Mouse (Mus musculus) limb, embryonic 13.5 days (tissue): ENCODE results near the gene Lamtor5. TPM values are rescaled to one million over a fixed set of nuclear protein-coding genes. Genes with fewer than 3 reads are reported as not detected.

ENCODE experiments used
- ATAC-seq: fragments of 200-750 bp; cut with Nextera tagmentation; 2 replicates; pipeline ENCODE4 v1.8.0; 2017; ENCODE audit warnings: low read depth, moderate number of reproducible peaks, moderate TSS enrichment; ENCODE audit not compliant: low FRiP score
- H3K27ac ChIP-seq: fragments of 300-500 bp; sonication (generic); 2 replicates; pipeline ENCODE4 v1.5.1; 2015; ENCODE audit warnings: inconsistent platforms, mild to moderate bottlenecking, moderate library complexity
- H3K27me3 ChIP-seq: fragments of 300-500 bp; sonication (generic); 2 replicates; pipeline ENCODE4 v1.6.1; 2015; ENCODE audit warnings: mild to moderate bottlenecking, inconsistent platforms
- H3K36me3 ChIP-seq: fragments of 300-500 bp; sonication (generic); 2 replicates; pipeline ENCODE4 v1.6.1; 2015; ENCODE audit warnings: inconsistent platforms, mild to moderate bottlenecking, moderate library complexity
- H3K4me1 ChIP-seq: fragments of 300-500 bp; sonication (generic); 2 replicates; pipeline ENCODE4 v1.6.1; 2015; ENCODE audit warnings: inconsistent platforms
- H3K4me2 ChIP-seq: fragments of 300-500 bp; sonication (generic); replicated peaks from 2 replicates; pipeline ENCODE4 v1.6.1; 2015; ENCODE audit warnings: inconsistent platforms, mild to moderate bottlenecking, moderate library complexity
- H3K4me3 ChIP-seq: fragments of 300-500 bp; sonication (generic); 2 replicates; pipeline ENCODE4 v1.5.1; 2015; ENCODE audit warnings: moderate library complexity, mild to moderate bottlenecking, inconsistent platforms
- H3K9ac ChIP-seq: fragments of 300-500 bp; sonication (generic); 2 replicates; pipeline ENCODE4 v1.6.1; 2015; ENCODE audit warnings: mild to moderate bottlenecking, inconsistent platforms
- H3K9me3 ChIP-seq: fragments of 300-500 bp; sonication (generic); 2 replicates; pipeline ENCODE4 v1.6.1; 2016; ENCODE audit warnings: inconsistent platforms
- WGBS: fragments of 180-500 bp; shearing (Covaris S2); methylation state at CpG from one replicate; pipeline ENCODE4 v1.1.7; 2015; 5-methylcytosine and 5-hydroxymethylcytosine counted together
- polyA plus RNA-seq: library from polyadenylated mRNA; unstranded; fragments of >200 nt; fragmentation: Nextera tagmentation; extraction: Ambion mirVana; gene quantifications from 2 replicates; pipeline ENCODE4 v1.2.1, GENCODE M21; 2015

Lamtor5 gene
- 184 and 190 TPM in 2 replicates for polyA plus RNA-seq

GRCm38 (mm10) chr3:107278479-107279269 is at the start of gene Lamtor5:
TSS of gene Lamtor5 (plus strand) at chr3:107278858.
- Histone ChIP-seq H3K27ac (no peak within 1 kb of the TSS), H3K4me3 (peak within 1 kb of the TSS; percentile 88), H3K4me2 (peak within 1 kb of the TSS; percentile 75), H3K9ac (peak within 1 kb of the TSS; percentile 83), H3K4me1 (peaks cover 10% of the 10 kb centered on the region), H3K27me3 (peaks cover 6% of the 10 kb centered on the region; the same call in 1 of the 2 replicates), H3K36me3 (peaks cover 20% of the 10 kb centered on the region), H3K9me3 (no peaks in the 10 kb centered on the region)
- ATAC-seq = peak; percentile 88
- 2% methylated on average over 43 of the region's 43 CpGs for WGBS

DNA sequence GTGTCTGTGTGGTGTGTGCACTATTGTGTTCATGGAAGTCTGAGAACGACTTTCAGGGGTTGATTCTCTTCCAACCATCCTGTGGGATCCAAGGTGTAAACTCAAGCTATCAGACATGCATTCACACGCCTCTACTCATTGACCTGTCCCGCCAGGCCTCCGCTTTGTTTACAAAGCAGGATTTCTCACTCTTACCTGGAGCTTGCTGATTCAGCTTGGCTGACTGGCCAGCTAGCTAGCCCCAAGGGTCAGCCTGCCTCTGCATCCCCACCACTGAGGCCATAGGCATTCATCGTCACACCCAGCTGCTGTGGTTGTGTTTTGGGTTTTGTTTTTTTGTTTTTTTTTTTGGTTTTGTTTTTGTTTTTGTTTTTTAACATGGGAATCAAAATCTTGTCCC is 49.4 kb upstream of the Lamtor5 start:
- Histone ChIP-seq H3K4me1 (0 out of 2 replicates have a peak, but pooled peaks cover 5% of the 10 kb centered on the region), H3K4me3 (no peak overlapping the region), H3K27ac (no peak overlapping the region), H3K36me3 (no peaks in the 10 kb centered on the region), H3K9ac (no peak overlapping the region), H3K9me3 (no peaks in the 10 kb centered on the region), H3K4me2 (no peak overlapping the region), H3K27me3 (no peaks in the 10 kb centered on the region; the same call in 1 of the 2 replicates)
- no peak for ATAC-seq
- 77% methylated on average over 5 of the region's 5 CpGs for WGBS

DNA sequence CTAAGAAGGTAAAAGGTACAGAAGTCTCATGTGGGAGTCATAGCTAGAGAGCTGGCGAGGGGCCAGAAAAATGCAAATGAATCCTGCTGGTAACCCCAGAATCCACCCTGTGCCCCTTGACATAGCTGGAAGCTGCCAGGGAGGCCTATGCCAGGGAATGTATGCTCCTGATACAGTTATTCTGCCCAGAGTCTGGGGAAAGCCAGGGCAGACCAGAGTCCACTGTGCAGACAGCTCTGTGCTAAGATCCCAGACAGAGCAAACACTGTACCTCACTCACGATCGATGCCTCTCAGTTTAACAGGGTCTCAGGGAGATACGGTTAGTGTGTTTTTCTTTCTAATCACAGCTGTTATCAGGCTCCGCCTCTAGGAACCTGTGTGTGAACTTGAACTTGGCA is 48.8 kb upstream of the Lamtor5 start:
- Histone ChIP-seq H3K4me1 (0 out of 2 replicates have a peak, but pooled peaks cover 5% of the 10 kb centered on the region), H3K36me3 (no peaks in the 10 kb centered on the region), H3K9ac (0 out of 2 replicates have a peak overlapping the region, but pooled peaks have one; percentile 13), H3K4me3 (no peak overlapping the region), H3K9me3 (no peaks in the 10 kb centered on the region), H3K27me3 (no peaks in the 10 kb centered on the region; the same call in 1 of the 2 replicates), H3K4me2 (no peak overlapping the region), H3K27ac (no peak overlapping the region)
- 66% methylated on average over 5 of the region's 5 CpGs for WGBS
- ATAC-seq = no peak

DNA sequence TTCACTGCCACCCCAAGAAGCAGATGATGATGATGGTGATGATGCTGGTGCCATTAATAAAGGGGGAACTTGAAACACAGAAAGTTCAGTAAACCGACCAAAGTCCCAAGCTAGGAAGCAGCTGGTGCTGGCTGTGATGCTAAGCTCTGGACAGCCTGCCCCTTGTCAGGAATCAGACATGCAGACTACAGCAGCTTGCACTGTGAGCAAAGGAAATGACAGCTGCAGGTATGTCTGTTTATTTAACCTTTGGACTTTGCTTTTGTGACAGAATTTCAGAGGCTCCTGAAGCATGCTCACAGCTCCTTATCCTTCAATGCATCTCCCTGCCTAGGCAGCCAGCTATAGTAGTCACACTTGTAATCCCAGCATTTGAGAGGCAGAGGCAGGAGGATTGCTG is 48.1 kb upstream of the Lamtor5 start, which contains the start of gene A630076J17Rik:
Gene A630076J17Rik, plus strand, starts transcription at position 88 of the 400 bp plus-strand sequence.
- Histone ChIP-seq H3K9me3 (no peaks in the 10 kb centered on the region), H3K27me3 (no peaks in the 10 kb centered on the region; the same call in 1 of the 2 replicates), H3K4me3 (no peak within 1 kb of the TSS), H3K36me3 (no peaks in the 10 kb centered on the region), H3K9ac (0 out of 2 replicates have a peak within 1 kb of the TSS, but pooled peaks have one; percentile 13), H3K4me2 (no peak within 1 kb of the TSS), H3K4me1 (0 out of 2 replicates have a peak, but pooled peaks cover 5% of the 10 kb centered on the region), H3K27ac (no peak within 1 kb of the TSS)
- 43% methylated on average over 1 of the region's 1 CpGs for WGBS
- no peak for ATAC-seq

- ATAC-seq = no peak
- H3K36me3 ChIP-seq = no peaks in the 10 kb centered on the region
- H3K4me1 ChIP-seq = 0 out of 2 replicates have a peak, but pooled peaks cover 5% of the 10 kb centered on the region
- no peak overlapping the region for H3K27ac ChIP-seq
- no peaks in the 10 kb centered on the region for H3K9me3 ChIP-seq
- no peaks in the 10 kb centered on the region; the same call in 1 of the 2 replicates for H3K27me3 ChIP-seq
- H3K9ac ChIP-seq = no peak overlapping the region
- H3K4me2 ChIP-seq = no peak overlapping the region
- no peak overlapping the region for H3K4me3 ChIP-seq
- 39% methylated on average over 4 of the region's 4 CpGs for WGBS
Observed at GRCm38 (mm10) chr3:107231202-107231601, 47.5 kb upstream of the Lamtor5 start.

GRCm38 (mm10) chr3:107233351-107233813 is 45.3 kb upstream of the Lamtor5 start:
- peak; percentile 39; the same call in 1 of the 2 replicates for ATAC-seq
- H3K4me2 ChIP-seq = no peak overlapping the region
- WGBS = 7% methylated on average over 11 of the region's 11 CpGs
- H3K27ac ChIP-seq = no peak overlapping the region
- H3K9me3 ChIP-seq = no peaks in the 10 kb centered on the region
- no peak overlapping the region for H3K9ac ChIP-seq
- H3K36me3 ChIP-seq = no peaks in the 10 kb centered on the region
- no peak overlapping the region for H3K4me3 ChIP-seq
- no peaks in the 10 kb centered on the region; the same call in 1 of the 2 replicates for H3K27me3 ChIP-seq
- 0 out of 2 replicates have a peak, but pooled peaks cover 5% of the 10 kb centered on the region for H3K4me1 ChIP-seq

DNA sequence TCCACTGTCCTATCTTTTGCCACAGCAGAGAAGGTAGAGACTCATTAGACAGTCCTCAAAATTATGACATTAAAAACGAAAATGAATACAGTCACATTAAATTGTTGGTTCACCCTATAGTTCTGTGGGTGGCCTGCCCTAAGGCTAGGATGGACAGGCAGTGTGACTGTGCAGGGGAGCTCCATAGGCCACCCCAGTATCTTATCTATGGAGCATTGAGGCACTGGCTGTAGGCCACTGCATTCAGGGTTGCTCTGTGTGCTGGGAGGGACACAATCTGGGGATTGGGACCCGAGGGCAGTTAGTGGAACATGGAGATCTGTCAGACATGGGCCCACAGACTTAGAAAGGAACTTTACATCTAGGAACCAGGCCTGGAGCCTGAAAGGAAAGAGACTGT is 44.7 kb upstream of the Lamtor5 start:
- H3K4me2 ChIP-seq = no peak overlapping the region
- H3K9ac ChIP-seq = no peak overlapping the region; the same call in 1 of the 2 replicates
- no peaks in the 10 kb centered on the region for H3K9me3 ChIP-seq
- 26% methylated on average over 2 of the region's 2 CpGs for WGBS
- ATAC-seq = peak; percentile 15; the same call in 1 of the 2 replicates
- no peaks in the 10 kb centered on the region; the same call in 1 of the 2 replicates for H3K27me3 ChIP-seq
- no peak overlapping the region for H3K4me3 ChIP-seq
- no peaks in the 10 kb centered on the region for H3K36me3 ChIP-seq
- no peak overlapping the region for H3K27ac ChIP-seq
- 0 out of 2 replicates have a peak, but pooled peaks cover 5% of the 10 kb centered on the region for H3K4me1 ChIP-seq

GRCm38 (mm10) chr3:107238051-107238450 is 40.6 kb upstream of the Lamtor5 start:
- Histone ChIP-seq H3K4me1 (no peaks in the 10 kb centered on the region), H3K4me2 (no peak overlapping the region), H3K4me3 (no peak overlapping the region), H3K9me3 (no peaks in the 10 kb centered on the region), H3K9ac (no peak overlapping the region; the same call in 1 of the 2 replicates), H3K27ac (no peak overlapping the region), H3K27me3 (no peaks in the 10 kb centered on the region), H3K36me3 (no peaks in the 10 kb centered on the region)
- no peak for ATAC-seq
- 39% methylated on average over 2 of the region's 2 CpGs for WGBS

- Histone ChIP-seq H3K4me1 (no peaks in the 10 kb centered on the region), H3K36me3 (no peaks in the 10 kb centered on the region), H3K27ac (no peak overlapping the region), H3K9ac (no peak overlapping the region; the same call in 1 of the 2 replicates), H3K9me3 (no peaks in the 10 kb centered on the region), H3K4me2 (no peak overlapping the region), H3K27me3 (no peaks in the 10 kb centered on the region), H3K4me3 (no peak overlapping the region)
- ATAC-seq = no peak
- WGBS = 82% methylated on average over 8 of the region's 8 CpGs
Observed at GRCm38 (mm10) chr3:107238471-107238980, 40.1 kb upstream of the Lamtor5 start.

DNA sequence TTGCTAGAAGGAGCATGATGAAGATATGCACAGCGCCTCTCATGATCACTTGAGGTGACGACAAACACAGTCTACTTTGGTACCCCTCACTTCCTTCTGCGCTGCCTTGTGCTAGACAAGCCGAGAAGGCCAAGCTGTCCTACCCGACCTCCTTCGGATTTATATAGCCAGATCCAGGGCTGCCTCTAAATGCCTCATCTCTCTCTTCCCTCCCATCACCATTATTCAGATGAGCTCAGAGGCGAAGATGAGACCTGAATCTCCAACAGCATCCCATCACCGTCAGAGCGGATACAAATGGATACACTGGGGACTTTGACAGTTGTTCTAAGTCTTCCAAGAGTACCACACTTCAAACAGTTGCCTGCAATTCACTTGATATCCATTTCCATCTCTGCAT is 39.1 kb upstream of the Lamtor5 start, which contains the start of gene Prok1:
Gene Prok1, minus strand, starts transcription at position 101 of the 400 bp plus-strand sequence.
- Histone ChIP-seq H3K9ac (no peak within 1 kb of the TSS), H3K4me3 (no peak within 1 kb of the TSS), H3K27ac (no peak within 1 kb of the TSS), H3K9me3 (no peaks in the 10 kb centered on the region), H3K4me2 (no peak within 1 kb of the TSS), H3K27me3 (0 out of 2 replicates have a peak, but pooled peaks cover 4% of the 10 kb centered on the region), H3K4me1 (no peaks in the 10 kb centered on the region), H3K36me3 (no peaks in the 10 kb centered on the region)
- 89% methylated on average over 9 of the region's 9 CpGs for WGBS
- ATAC-seq = no peak

GRCm38 (mm10) chr3:107241389-107242094 is 37.1 kb upstream of the Lamtor5 start:
- no peaks in the 10 kb centered on the region for H3K9me3 ChIP-seq
- H3K36me3 ChIP-seq = no peaks in the 10 kb centered on the region
- H3K4me3 ChIP-seq = no peak overlapping the region
- no peak overlapping the region for H3K4me2 ChIP-seq
- H3K4me1 ChIP-seq = no peaks in the 10 kb centered on the region
- H3K27me3 ChIP-seq = 0 out of 2 replicates have a peak, but pooled peaks cover 4% of the 10 kb centered on the region
- 46% methylated on average over 14 of the region's 14 CpGs for WGBS
- H3K9ac ChIP-seq = no peak overlapping the region
- ATAC-seq = no peak
- H3K27ac ChIP-seq = no peak overlapping the region
